Mouse (Mus musculus) right cerebral cortex, postnatal 14 days (tissue): Measurements from ENCODE around the gene Prorsd1.
"Not testable (repeated sequence)": the region's sequence is repeated elsewhere in the genome, so short reads cannot be mapped to it uniquely, and the experiment has no call there.

Source experiments
- DNase-seq: peaks from one replicate; pipeline ENCODE4 v3.0.0; 2022

Prorsd1 gene

DNA sequence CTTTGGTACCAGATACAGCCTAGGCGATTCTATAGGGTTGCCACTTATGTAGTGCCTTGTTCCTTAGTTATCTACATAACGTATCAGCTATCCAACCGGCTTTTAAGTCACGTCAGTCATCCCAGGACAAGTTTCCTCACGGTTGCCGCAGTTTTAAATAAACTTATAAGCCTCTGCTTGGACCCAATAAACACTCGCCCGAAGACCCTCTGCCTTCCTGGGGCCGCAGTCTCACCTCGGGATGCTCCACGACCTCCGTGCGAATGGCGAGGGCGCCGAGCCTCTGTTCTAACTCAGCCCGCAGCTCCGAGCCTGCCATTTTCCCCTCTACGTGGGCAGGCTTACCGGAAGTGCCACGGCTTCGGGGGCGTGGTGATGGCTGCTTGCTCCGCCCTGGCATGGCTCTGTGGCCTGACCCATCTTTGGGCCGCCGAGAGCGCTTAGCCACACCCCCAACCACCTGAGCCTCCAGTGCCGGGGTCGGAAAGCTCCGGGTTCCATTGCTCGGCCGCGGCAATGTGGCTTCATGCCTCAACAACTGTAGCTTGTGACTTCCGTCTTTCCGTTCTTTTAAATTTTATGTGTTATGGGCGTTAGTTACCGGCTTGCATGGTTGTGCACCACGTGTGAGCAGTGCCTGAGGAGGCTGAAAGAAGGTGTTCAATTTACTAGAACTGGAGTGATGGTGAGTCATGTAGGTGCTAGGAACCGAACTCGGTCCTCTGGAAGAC lies at the start of gene Prorsd1:
Gene Prorsd1, minus strand, starts transcription at position 352 of the 731 bp plus-strand sequence.
- DNase-seq = peak; percentile 75

- no peak for DNase-seq
These were observed 48.6 kb upstream of the Prorsd1 start for GRCm38 (mm10) chr11:29563406-29563805.

DNA sequence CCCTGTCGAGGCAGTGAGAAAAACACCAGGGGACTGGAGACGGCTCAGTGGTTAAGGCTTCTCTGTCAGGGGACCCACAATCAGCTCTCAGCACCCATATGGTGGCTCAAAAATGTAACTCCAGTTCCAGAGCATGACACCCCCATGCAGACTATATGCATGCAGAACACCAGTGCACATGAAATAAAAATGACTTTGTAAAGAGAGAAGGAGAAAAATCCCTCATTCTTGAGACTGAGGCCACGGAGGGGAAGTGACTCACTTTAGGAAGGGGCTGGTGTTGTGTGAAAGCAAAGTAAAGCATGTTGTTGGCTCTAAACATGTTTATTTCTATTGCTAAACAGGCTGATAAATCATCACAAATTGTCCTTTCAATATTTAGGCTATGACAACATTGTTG lies 46.2 kb upstream of the Prorsd1 start:
- no peak for DNase-seq

- no peak for DNase-seq
These were observed 45.6 kb upstream of the Prorsd1 start for GRCm38 (mm10) chr11:29560452-29560851.

- DNase-seq = no peak
These were observed 34.6 kb upstream of the Prorsd1 start for GRCm38 (mm10) chr11:29549425-29549778.

DNA sequence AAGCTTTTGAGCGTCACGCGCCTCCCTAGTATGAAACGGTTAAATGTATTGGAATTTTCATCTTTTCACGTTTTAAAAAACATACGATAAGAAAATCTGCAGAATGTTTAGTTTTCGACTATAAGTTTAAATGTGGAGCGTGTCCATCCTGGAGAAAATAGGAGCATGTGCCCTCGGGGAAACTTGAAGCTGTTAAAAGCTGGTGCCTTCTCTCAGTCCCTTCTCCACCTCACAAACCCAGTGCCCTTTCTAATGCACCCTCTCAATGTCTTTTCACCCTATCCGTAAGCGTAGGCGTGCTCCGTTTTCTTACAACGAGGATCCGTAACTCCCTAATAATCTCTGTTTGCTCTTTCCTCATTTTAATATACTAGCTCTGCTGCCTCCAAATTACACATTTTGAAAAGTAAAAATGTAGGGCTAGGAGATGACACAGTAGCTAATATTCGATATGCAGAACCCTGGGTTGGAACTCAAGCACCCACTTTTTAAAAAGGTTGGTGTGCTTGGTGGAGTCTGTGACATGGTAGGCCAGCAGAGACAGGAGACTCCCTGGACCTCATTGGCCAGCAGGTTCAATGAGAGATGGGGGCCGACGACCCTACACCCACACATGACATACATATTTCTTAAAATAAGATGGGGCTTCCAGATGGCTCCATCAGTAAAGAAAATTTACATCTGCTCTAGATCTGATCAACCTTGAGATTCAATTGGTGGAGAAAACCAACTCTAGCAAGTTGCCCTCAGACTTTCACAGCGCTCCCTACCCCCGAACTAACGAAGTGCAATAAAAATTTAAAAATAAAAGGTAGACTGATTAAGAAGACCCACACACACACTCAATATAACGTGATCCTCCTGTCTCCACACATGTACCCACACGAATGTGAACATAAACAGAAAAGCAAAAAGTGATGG lies 33.9 kb upstream of the Prorsd1 start:
- DNase-seq = no peak

GRCm38 (mm10) chr11:29547752-29548503 lies 33.1 kb upstream of the Prorsd1 start, which contains the start of the genes Clhc1 and Rps27a:
Clhc1 (plus strand) TSS chr11:29547950.
Rps27a (minus strand) TSS chr11:29548109.
- DNase-seq = peak; percentile 92

GRCm38 (mm10) chr11:29547249-29547751 lies 32.5 kb upstream of the Prorsd1 start:
- DNase-seq = peak; percentile 14

GRCm38 (mm10) chr11:29546762-29547161 lies 31.9 kb upstream of the Prorsd1 start:
- DNase-seq = no peak

DNA sequence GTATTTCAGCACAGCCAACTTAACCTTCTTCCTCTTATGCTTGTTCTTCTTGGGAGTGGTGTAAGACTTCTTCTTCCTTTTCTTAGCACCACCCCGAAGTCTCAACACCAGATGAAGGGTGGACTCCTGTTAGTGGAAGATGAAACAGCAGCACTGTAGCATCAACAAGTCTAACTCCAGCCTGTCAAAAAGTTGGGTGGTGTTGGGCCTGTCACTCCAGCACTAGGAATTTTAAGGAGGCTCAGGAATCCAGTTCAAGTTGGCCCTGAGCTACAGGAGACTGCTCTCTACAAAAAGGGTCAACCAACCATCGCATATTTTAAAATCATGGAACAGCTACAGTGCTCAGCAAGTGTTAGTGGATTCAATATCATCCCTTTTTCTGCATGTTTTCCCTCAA lies 31.5 kb upstream of the Prorsd1 start:
- DNase-seq = not testable (repeated sequence)

DNA sequence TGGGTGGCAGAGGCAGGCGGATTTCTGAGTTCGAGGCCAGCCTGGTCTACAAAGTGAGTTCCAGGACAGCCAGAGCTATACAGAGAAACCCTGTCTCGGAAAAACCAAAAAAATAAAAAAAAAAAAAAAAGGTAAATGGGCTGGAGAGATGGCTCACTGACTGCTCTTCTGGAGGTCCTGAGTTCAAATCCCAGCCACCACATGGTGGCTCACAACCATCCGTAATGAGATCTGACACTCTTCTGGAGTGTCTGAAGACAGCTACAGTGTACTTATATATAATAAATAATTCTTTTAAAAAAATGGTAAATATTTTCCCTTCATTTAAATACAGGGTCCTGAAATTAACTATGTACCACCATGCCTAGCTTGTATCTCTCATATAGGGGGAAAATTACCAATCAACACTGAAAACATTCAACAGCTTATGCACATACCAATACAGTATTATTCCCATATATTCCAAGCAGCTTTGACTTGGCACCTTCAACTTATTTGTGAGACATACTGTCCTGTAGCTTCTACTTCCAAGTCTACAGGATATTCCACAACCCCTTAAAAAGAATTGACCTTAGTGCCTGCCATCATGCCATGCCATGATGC lies 30.4 kb upstream of the Prorsd1 start:
- not testable (repeated sequence) for DNase-seq

GRCm38 (mm10) chr11:29544225-29544945 lies 29.6 kb upstream of the Prorsd1 start:
- DNase-seq = no peak

DNA sequence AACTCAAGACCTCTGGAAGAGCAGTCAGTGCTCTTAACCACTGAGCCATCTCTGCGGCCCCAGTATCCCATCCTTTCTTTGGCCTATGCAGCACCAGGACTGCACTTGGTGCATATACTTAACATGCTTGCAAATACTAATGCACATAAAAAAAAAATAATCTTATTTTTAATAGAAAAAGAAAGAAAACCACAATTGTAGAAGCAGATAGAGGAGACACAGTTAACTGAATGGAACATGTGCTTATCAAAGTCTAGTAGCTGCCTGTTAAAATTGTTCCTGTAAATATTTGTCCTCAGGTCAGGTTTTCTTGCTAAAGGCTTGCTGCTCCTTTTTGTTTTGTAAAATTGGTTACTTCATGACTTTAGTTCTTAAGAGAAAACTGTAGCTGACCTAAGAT lies 23.4 kb upstream of the Prorsd1 start:
- no peak for DNase-seq

DNA sequence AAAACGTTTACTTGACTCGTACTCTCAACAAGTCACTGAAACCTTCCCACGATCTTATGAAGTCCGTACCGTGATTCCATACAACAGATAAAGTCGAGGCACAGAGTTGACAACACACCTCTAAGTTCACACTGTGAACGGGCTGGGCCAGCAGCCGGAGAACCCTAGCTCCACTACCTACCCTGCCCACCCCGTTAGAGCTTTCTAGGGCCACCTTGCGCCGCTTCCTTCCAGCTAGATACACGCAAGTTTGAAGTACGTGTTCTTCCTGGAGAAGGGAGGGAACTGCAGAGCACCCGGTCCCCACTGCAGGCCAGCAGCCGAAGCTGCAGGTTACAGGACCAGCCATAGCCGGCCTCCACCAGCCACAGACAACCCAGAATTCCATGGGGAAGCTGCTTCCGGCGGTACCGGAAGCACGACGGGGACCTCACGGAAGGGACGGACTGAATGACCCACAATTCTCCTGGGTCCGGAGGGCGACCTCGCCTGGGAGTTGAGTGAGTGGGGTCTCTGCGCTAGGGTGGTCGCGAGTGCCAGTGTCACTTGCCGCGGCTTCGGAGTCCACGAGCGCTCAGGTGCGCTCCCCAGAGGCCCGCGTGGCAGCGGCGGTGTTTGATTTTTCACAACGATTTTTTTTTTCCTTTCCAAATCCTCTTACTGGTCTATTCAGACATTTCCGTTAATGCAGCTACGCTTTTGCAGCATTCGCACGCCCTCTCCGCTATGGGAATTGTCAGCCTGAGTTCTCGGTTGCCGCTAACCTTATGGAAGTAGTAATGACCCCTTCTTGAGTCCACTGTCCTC lies 11.4 kb upstream of the Prorsd1 start, which contains the start of gene Mtif2:
Gene Mtif2, plus strand, starts transcription at position 421 of the 807 bp plus-strand sequence.
- DNase-seq = peak; percentile 81

DNA sequence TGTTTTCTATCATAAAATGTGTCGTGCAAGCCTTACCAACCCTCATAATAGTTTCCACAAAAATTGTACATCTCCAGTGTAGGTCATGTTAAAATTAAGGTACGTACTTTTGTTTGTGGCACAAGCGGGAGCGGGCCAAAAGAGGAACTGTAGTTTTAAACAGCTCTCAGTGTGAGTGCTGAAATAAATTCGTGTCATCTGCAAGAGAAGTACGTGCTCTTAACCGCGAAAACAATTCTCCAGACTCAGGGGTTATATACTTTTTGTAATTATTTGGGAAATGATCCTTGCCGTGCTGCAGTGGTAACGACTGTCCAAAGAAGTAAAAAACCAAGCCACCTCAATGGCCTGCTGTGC lies 530 bp downstream of the Prorsd1 start:
- DNase-seq = no peak

DNA sequence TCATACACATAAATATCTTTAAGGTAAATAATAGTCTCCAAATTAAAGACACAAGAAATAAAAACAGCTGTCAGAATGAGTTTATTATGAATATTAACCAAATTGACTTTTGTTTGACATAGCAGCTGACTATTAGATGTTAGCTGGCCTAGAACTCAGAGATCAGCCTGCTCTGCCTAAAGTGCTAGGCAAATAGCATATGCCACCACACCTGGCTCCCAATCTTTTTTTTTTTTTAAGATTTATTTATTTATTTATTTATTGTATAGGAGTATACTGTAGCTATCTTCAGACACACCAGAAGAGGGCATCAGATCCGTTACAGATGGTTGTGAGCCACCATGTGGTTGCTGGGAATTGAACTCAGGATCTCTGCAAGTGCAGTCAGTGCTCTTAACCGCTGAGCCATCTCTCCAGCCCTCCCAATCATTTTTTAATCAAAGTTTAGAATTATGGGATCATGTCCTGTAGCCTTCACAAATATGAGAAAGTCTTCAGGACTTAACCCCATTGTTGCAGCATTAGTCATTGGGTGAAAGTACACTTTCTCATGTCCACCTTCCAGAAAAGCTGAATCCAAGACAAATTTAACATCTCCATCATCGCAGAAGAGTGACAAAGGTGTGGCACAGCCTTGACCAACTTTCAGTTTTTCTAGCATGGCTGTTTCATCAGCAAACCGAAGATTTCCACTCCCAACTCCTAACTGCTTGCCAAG lies 1.9 kb downstream of the Prorsd1 start:
- no peak for DNase-seq

DNA sequence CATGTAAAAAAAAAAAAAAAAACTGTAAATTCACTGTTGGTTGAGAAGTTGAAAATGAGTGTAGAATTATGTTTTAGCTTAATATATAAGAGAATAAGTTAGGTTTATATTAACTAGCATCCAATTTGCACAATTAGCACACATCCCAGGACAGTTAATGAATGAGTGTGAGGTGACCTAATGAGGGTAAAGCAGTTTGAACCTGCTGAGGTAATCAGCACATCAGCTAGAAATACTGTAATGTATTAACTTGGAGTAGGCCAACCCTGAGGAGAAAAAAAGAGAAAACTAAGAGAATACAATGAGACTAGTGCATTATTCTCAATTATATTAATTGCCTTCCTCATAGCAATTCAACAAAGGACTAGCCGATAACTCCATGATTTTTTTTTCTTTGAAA lies 5.4 kb downstream of the Prorsd1 start:
- no peak for DNase-seq

- no peak for DNase-seq
These were observed 9.8 kb downstream of the Prorsd1 start for GRCm38 (mm10) chr11:29504899-29505625.
